Mouse (Mus musculus): ENCODE data around the gene Rcan3. TPM values are rescaled to one million over a fixed set of nuclear protein-coding genes. Genes with fewer than 3 reads are reported as not detected.

The Rcan3 gene
- polyA plus RNA-seq (2012), result 21.1 and 27.1 TPM in 2 replicates

GRCm38 (mm10) chr4:135433443-135434394, at the start of gene Rcan3:
Gene Rcan3, minus strand, starts transcription at chr4:135433853.
- no peak for TF ChIP-seq GATA1 (IDR thresholded peaks at IDR 0.05; ENCODE audit: low read length)

- no peak for TF ChIP-seq GATA1 (IDR thresholded peaks at IDR 0.05; ENCODE audit: low read length)
Observed at GRCm38 (mm10) chr4:135480370-135480769, 46.7 kb upstream of the Rcan3 start.

- TF ChIP-seq GATA1 (IDR thresholded peaks at IDR 0.05; ENCODE audit: low read length), result no peak
Observed at GRCm38 (mm10) chr4:135477851-135478250, 44.2 kb upstream of the Rcan3 start.

GRCm38 (mm10) chr4:135463406-135463805, 29.8 kb upstream of the Rcan3 start:
- TF ChIP-seq GATA1 (IDR thresholded peaks at IDR 0.05; ENCODE audit: low read length), result no peak

- TF ChIP-seq GATA1 (IDR thresholded peaks at IDR 0.05; ENCODE audit: low read length), result no peak
Observed at GRCm38 (mm10) chr4:135453572-135453971, 19.9 kb upstream of the Rcan3 start.

- no peak for TF ChIP-seq GATA1 (IDR thresholded peaks at IDR 0.05; ENCODE audit: low read length)
Observed at GRCm38 (mm10) chr4:135453164-135453563, 19.5 kb upstream of the Rcan3 start.

- no peak for TF ChIP-seq GATA1 (IDR thresholded peaks at IDR 0.05; ENCODE audit: low read length)
Observed at GRCm38 (mm10) chr4:135451360-135452015, 17.8 kb upstream of the Rcan3 start.

- no peak for TF ChIP-seq GATA1 (IDR thresholded peaks at IDR 0.05; ENCODE audit: low read length)
Observed at GRCm38 (mm10) chr4:135442473-135442872, 8.8 kb upstream of the Rcan3 start.

GRCm38 (mm10) chr4:135439904-135440522, 6.4 kb upstream of the Rcan3 start:
- TF ChIP-seq GATA1 (IDR thresholded peaks at IDR 0.05; ENCODE audit: low read length), result no peak

- TF ChIP-seq GATA1 (IDR thresholded peaks at IDR 0.05; ENCODE audit: low read length), result no peak
Observed at GRCm38 (mm10) chr4:135439188-135439647, 5.6 kb upstream of the Rcan3 start.

GRCm38 (mm10) chr4:135437924-135438323, 4.3 kb upstream of the Rcan3 start:
- TF ChIP-seq GATA1 (IDR thresholded peaks at IDR 0.05; ENCODE audit: low read length), result no peak

- no peak for TF ChIP-seq GATA1 (IDR thresholded peaks at IDR 0.05; ENCODE audit: low read length)
Observed at GRCm38 (mm10) chr4:135436291-135436690, 2.6 kb upstream of the Rcan3 start.

GRCm38 (mm10) chr4:135434395-135434789, 739 bp upstream of the Rcan3 start:
- no peak for TF ChIP-seq GATA1 (IDR thresholded peaks at IDR 0.05; ENCODE audit: low read length)

GRCm38 (mm10) chr4:135433086-135433442, 589 bp downstream of the Rcan3 start:
- TF ChIP-seq GATA1 (IDR thresholded peaks at IDR 0.05; ENCODE audit: low read length), result no peak

- no peak for TF ChIP-seq GATA1 (IDR thresholded peaks at IDR 0.05; ENCODE audit: low read length)
Observed at GRCm38 (mm10) chr4:135429990-135430760, 3.5 kb downstream of the Rcan3 start.

Data from G1E-ER4 (cell line).